Comparison of ENCODE assay signal across 10 mouse cellular contexts in the genomic region with DNA sequence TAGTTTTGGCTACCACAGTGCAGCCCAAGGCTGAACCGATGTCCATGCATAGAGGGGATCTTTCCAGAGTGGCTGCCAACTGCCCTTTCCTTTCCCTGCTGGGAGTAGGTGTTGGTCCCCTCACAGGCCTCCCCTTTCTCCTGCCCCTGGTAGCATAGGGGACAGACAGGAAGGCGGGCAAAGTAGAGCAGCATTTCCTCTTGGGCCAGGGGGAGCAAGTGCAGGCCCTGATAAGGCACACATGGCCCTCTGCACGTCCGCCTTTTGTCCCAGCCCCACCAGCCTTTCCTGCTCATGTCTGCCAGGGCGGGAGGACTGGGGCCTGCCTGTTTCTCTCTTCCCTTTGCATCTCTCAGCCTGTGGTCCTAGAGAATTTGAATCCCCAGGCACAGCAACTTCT. TPM values are rescaled to one million over a fixed set of nuclear protein-coding genes. Genes with fewer than 3 reads are reported as not detected.
DNase-seq lines count a peak whose midpoint lies in the region; ATAC-seq and TF ChIP-seq lines count a peak whose summit lies in the region.
"Had no signal": no experiment of that assay in that cellular context is flagged by ENCODE, and none has a peak within 500 bp of the region (broad histone marks: within the 10 kb centered on the region; RNA-seq: fewer than 3 reads in every experiment).

No protein-coding gene starts in this region.

- peaks cover 15% of the 10 kb centered on the region for H3K4me1 ChIP-seq in neural tube, embryonic 13.5 days (replicated peaks)
- H3K4me1 ChIP-seq in neural tube, embryonic 15.5 days, result peaks cover 7% of the 10 kb centered on the region
- no peaks in the 10 kb centered on the region; the same call in 1 of the 2 replicates for H3K4me1 ChIP-seq in stomach, postnatal 0 days (replicated peaks; ENCODE audit: control insufficient read depth, insufficient read depth)

- no peak for ATAC-seq in neural tube, embryonic 13.5 days (ENCODE audit: low read depth)
- no peak for ATAC-seq in neural tube, embryonic 15.5 days (ENCODE audit: low FRiP score)
- 0 out of 2 replicates have a peak, but pooled peaks have one; percentile 19 for ATAC-seq in stomach, postnatal 0 days (ENCODE audit: low FRiP score, low TSS enrichment)
- ATAC-seq in erythroid progenitor cell, adult 5-6 weeks (replicated peaks; ENCODE audit: low FRiP score, poor library complexity, severe bottlenecking), result no peak
- ATAC-seq: activated CD4-positive, CD25-positive, alpha-beta regulatory T cell, adult 4 months had no signal

- no peak overlapping the region for H3K9ac ChIP-seq in neural tube, embryonic 13.5 days
- H3K9ac ChIP-seq in neural tube, embryonic 15.5 days (replicated peaks), result no peak overlapping the region
- no peak overlapping the region; the same call in 1 of the 2 replicates for H3K9ac ChIP-seq in stomach, postnatal 0 days (ENCODE audit: low read length)

- no peak for TF ChIP-seq EP300 in stomach, postnatal 0 days (optimal IDR thresholded peaks at IDR 0.05)

- intact Hi-C loops in heart, postnatal 10 days (cut with DNase I), result loop anchor here (1.0 kb wide), 2 partner anchors 12 to 16 kb away; no protein-coding TSS in a partner anchor

- WGBS in neural tube, embryonic 13.5 days, result 66% methylated on average over 5 of the region's 5 CpGs
- WGBS in neural tube, embryonic 15.5 days, result 85% methylated on average over 5 of the region's 5 CpGs
- 48% methylated on average over 5 of the region's 5 CpGs for WGBS in stomach, postnatal 0 days

- peak; percentile 68 to 71 for DNase-seq in heart, postnatal 10 days
- DNase-seq in liver, result peak; percentile 75
- DNase-seq in stomach, postnatal 0 days (ENCODE audit: low spot score), result peak; percentile 33
- DNase-seq in testis, postnatal 10 days (ENCODE audit: low spot score), result no peak
- no peak for DNase-seq in layer of hippocampus, postnatal 25 days (ENCODE audit: extremely low spot score in 1 of 2, low spot score in 1 of 2)

- no peaks in the 10 kb centered on the region for H3K36me3 ChIP-seq in neural tube, embryonic 13.5 days
- H3K36me3 ChIP-seq in neural tube, embryonic 15.5 days, result no peaks in the 10 kb centered on the region
- no peaks in the 10 kb centered on the region for H3K36me3 ChIP-seq in stomach, postnatal 0 days (ENCODE audit: control insufficient read depth, insufficient read depth, low read length)

- no peaks in the 10 kb centered on the region for H3K27me3 ChIP-seq in neural tube, embryonic 13.5 days
- no peaks in the 10 kb centered on the region for H3K27me3 ChIP-seq in neural tube, embryonic 15.5 days (replicated peaks)
- no peaks in the 10 kb centered on the region for H3K27me3 ChIP-seq in stomach, postnatal 0 days (ENCODE audit: control insufficient read depth, insufficient read depth, low read length)

- 0 out of 2 replicates have a peak overlapping the region, but pooled peaks have one; percentile 33 for H3K27ac ChIP-seq in neural tube, embryonic 13.5 days (replicated peaks)
- no peak overlapping the region for H3K27ac ChIP-seq in neural tube, embryonic 15.5 days (replicated peaks)
- H3K27ac ChIP-seq in stomach, postnatal 0 days (replicated peaks), result peak overlapping the region; percentile 69
- H3K27ac ChIP-seq: macrophage had no signal

- H3K4me3 ChIP-seq in neural tube, embryonic 13.5 days, result no peak overlapping the region
- no peak overlapping the region for H3K4me3 ChIP-seq in neural tube, embryonic 15.5 days (replicated peaks)
- H3K4me3 ChIP-seq in stomach, postnatal 0 days (ENCODE audit: low read depth, low read length), result no peak overlapping the region

- H3K4me2 ChIP-seq in neural tube, embryonic 13.5 days, result no peak overlapping the region
- no peak overlapping the region for H3K4me2 ChIP-seq in neural tube, embryonic 15.5 days
- no peak overlapping the region for H3K4me2 ChIP-seq in stomach, postnatal 0 days (replicated peaks; ENCODE audit: low read depth)

- TF ChIP-seq CTCF in stomach, postnatal 0 days (IDR thresholded peaks at IDR 0.05; ENCODE audit: low read depth), result no peak

- no peaks in the 10 kb centered on the region for H3K9me3 ChIP-seq in neural tube, embryonic 13.5 days
- no peaks in the 10 kb centered on the region for H3K9me3 ChIP-seq in neural tube, embryonic 15.5 days (replicated peaks)
- no peaks in the 10 kb centered on the region for H3K9me3 ChIP-seq in stomach, postnatal 0 days (ENCODE audit: control insufficient read depth, low read length)

RNA-seq across cellular contexts. Expression of a gene that starts 8.0 kb away (rescaled TPM):
- polyA plus RNA-seq in neural tube, embryonic 13.5 days (2015; fragmentation: Nextera tagmentation; extraction: Ambion mirVana), result 78.3 and 82.0 TPM in 2 replicates
- 76.5 and 94.1 TPM in 2 replicates for polyA plus RNA-seq in neural tube, embryonic 15.5 days (2015; fragmentation: Nextera tagmentation; extraction: Ambion mirVana)
- 100 to 1,000 TPM; 325 to 346 TPM for total RNA-seq in heart, postnatal 10 days (2021)
- 49.7 and 54.3 TPM in 2 replicates for polyA plus RNA-seq in stomach, postnatal 0 days (2015; fragmentation: Nextera tagmentation; extraction: Ambion mirVana)
- total RNA-seq in erythroid progenitor cell, adult 5-6 weeks (2015; ENCODE audit: low replicate concordance), result 3.8 and 7.2 TPM in 2 replicates
- total RNA-seq in erythroid progenitor cell, adult 5-6 weeks (2017; ENCODE audit: low replicate concordance), result 0.77 and 7.2 TPM in 2 replicates
- 10 to 100 TPM; 56.8 to 68.2 TPM for total RNA-seq in layer of hippocampus, postnatal 25 days (2021)

RNA-seq across cellular contexts. Expression of a gene that starts 14.6 kb away (rescaled TPM):
- polyA plus RNA-seq in neural tube, embryonic 13.5 days (2015; fragmentation: Nextera tagmentation; extraction: Ambion mirVana), result not detected in 2 replicates
- polyA plus RNA-seq in neural tube, embryonic 15.5 days (2015; fragmentation: Nextera tagmentation; extraction: Ambion mirVana), result not detected in 2 replicates
- total RNA-seq in heart, postnatal 10 days (2021), result under 1 TPM in 1 of 2 experiments, not detected in 1; 0.36 TPM
- polyA plus RNA-seq in stomach, postnatal 0 days (2015; fragmentation: Nextera tagmentation; extraction: Ambion mirVana), result 0.18 TPM in 1 of 2 replicates, not detected in the other
- total RNA-seq in erythroid progenitor cell, adult 5-6 weeks (2015; ENCODE audit: low replicate concordance), result not detected in 2 replicates
- 1.9 TPM in 1 of 2 replicates, not detected in the other for total RNA-seq in erythroid progenitor cell, adult 5-6 weeks (2017; ENCODE audit: low replicate concordance)
- not detected for total RNA-seq in layer of hippocampus, postnatal 25 days (2021)
- polyA plus RNA-seq: activated CD4-positive, CD25-positive, alpha-beta regulatory T cell, adult 4 months had no signal

RNA-seq across cellular contexts. Expression of a gene that starts 32.4 kb away (rescaled TPM):
- 6.0 and 7.4 TPM in 2 replicates for polyA plus RNA-seq in neural tube, embryonic 13.5 days (2015; fragmentation: Nextera tagmentation; extraction: Ambion mirVana)
- 5.5 and 13.6 TPM in 2 replicates for polyA plus RNA-seq in neural tube, embryonic 15.5 days (2015; fragmentation: Nextera tagmentation; extraction: Ambion mirVana)
- 10 to 100 TPM; 53.3 to 78.7 TPM for total RNA-seq in heart, postnatal 10 days (2021)
- 109 and 120 TPM in 2 replicates for polyA plus RNA-seq in stomach, postnatal 0 days (2015; fragmentation: Nextera tagmentation; extraction: Ambion mirVana)
- total RNA-seq in erythroid progenitor cell, adult 5-6 weeks (2015; ENCODE audit: low replicate concordance), result 12.2 and 12.6 TPM in 2 replicates
- 6.2 and 12.0 TPM in 2 replicates for total RNA-seq in erythroid progenitor cell, adult 5-6 weeks (2017; ENCODE audit: low replicate concordance)
- total RNA-seq in layer of hippocampus, postnatal 25 days (2021), result 1 to 10 TPM; 1.2 to 1.9 TPM

RNA-seq across cellular contexts. Expression of a gene that starts 55.4 kb away (rescaled TPM):
- polyA plus RNA-seq in neural tube, embryonic 13.5 days (2015; fragmentation: Nextera tagmentation; extraction: Ambion mirVana), result 19.3 and 20.5 TPM in 2 replicates
- polyA plus RNA-seq in neural tube, embryonic 15.5 days (2015; fragmentation: Nextera tagmentation; extraction: Ambion mirVana), result 11.7 and 22.6 TPM in 2 replicates
- 10 to 100 TPM; 54.0 to 54.3 TPM for total RNA-seq in heart, postnatal 10 days (2021)
- 4.8 and 5.6 TPM in 2 replicates for polyA plus RNA-seq in stomach, postnatal 0 days (2015; fragmentation: Nextera tagmentation; extraction: Ambion mirVana)
- total RNA-seq in erythroid progenitor cell, adult 5-6 weeks (2015; ENCODE audit: low replicate concordance), result 5.4 and 9.0 TPM in 2 replicates
- total RNA-seq in erythroid progenitor cell, adult 5-6 weeks (2017; ENCODE audit: low replicate concordance), result 1.5 and 6.0 TPM in 2 replicates
- total RNA-seq in layer of hippocampus, postnatal 25 days (2021), result 10 to 100 TPM; 31.4 to 38.0 TPM

RNA-seq across cellular contexts. Expression of a gene that starts 56.4 kb away (rescaled TPM):
- polyA plus RNA-seq in neural tube, embryonic 13.5 days (2015; fragmentation: Nextera tagmentation; extraction: Ambion mirVana), result 91.8 and 101 TPM in 2 replicates
- polyA plus RNA-seq in neural tube, embryonic 15.5 days (2015; fragmentation: Nextera tagmentation; extraction: Ambion mirVana), result 121 and 145 TPM in 2 replicates
- total RNA-seq in heart, postnatal 10 days (2021), result 10 to 100 TPM; 13.8 to 16.8 TPM
- 10.9 and 13.4 TPM in 2 replicates for polyA plus RNA-seq in stomach, postnatal 0 days (2015; fragmentation: Nextera tagmentation; extraction: Ambion mirVana)
- total RNA-seq in erythroid progenitor cell, adult 5-6 weeks (2015; ENCODE audit: low replicate concordance), result not detected in 2 replicates
- not detected in 2 replicates for total RNA-seq in erythroid progenitor cell, adult 5-6 weeks (2017; ENCODE audit: low replicate concordance)
- total RNA-seq in layer of hippocampus, postnatal 25 days (2021), result 10 to 100 TPM; 71.3 to 78.8 TPM
- polyA plus RNA-seq: macrophage had no signal

Comparison
In these comparisons a context has a peak if more than half of its experiments do, and no peak if none do; other contexts are left out.
1. DNase-seq: peak in heart, postnatal 10 days (2 of 2), liver (single experiment) and stomach, postnatal 0 days (single experiment); none in testis, postnatal 10 days (single experiment) and layer of hippocampus, postnatal 25 days (0 of 2).
2. RNA of a gene that starts 8.0 kb away (total RNA-seq): 325 to 346 TPM in heart, postnatal 10 days and 56.8 to 68.2 TPM in layer of hippocampus, postnatal 25 days; 0.77 to 7.2 TPM in erythroid progenitor cell, adult 5-6 weeks; every median in the first group is over 4 times any median in the second.